Mouse (Mus musculus): ENCODE measurements around the gene Casr. TPM values are rescaled to one million over a fixed set of nuclear protein-coding genes. Genes with fewer than 3 reads are reported as not detected.

Casr gene
- total RNA-seq, 1 experiment from 2014 or later = not detected

GRCm38 (mm10) chr16:36528822-36529221 is 33.1 kb downstream of the Casr start:
- ATAC-seq (replicated peaks; ENCODE audit: insufficient number of reproducible peaks, low FRiP score, low TSS enrichment, poor library complexity, severe bottlenecking) = no peak

GRCm38 (mm10) chr16:36526596-36527282 is 35.2 kb downstream of the Casr start:
- no peak for ATAC-seq (replicated peaks; ENCODE audit: insufficient number of reproducible peaks, low FRiP score, low TSS enrichment, poor library complexity, severe bottlenecking)

- no peak for ATAC-seq (replicated peaks; ENCODE audit: insufficient number of reproducible peaks, low FRiP score, low TSS enrichment, poor library complexity, severe bottlenecking)
Observed at GRCm38 (mm10) chr16:36523095-36523494, 38.8 kb downstream of the Casr start.

GRCm38 (mm10) chr16:36516355-36516754 is 45.6 kb downstream of the Casr start:
- no peak for ATAC-seq (replicated peaks; ENCODE audit: insufficient number of reproducible peaks, low FRiP score, low TSS enrichment, poor library complexity, severe bottlenecking)

GRCm38 (mm10) chr16:36507300-36507699 is 54.6 kb downstream of the Casr start:
- ATAC-seq (replicated peaks; ENCODE audit: insufficient number of reproducible peaks, low FRiP score, low TSS enrichment, poor library complexity, severe bottlenecking) = no peak

GRCm38 (mm10) chr16:36506827-36507226 is 55.1 kb downstream of the Casr start:
- ATAC-seq (replicated peaks; ENCODE audit: insufficient number of reproducible peaks, low FRiP score, low TSS enrichment, poor library complexity, severe bottlenecking) = no peak

GRCm38 (mm10) chr16:36505913-36506312 is 56.0 kb downstream of the Casr start:
- no peak for ATAC-seq (replicated peaks; ENCODE audit: insufficient number of reproducible peaks, low FRiP score, low TSS enrichment, poor library complexity, severe bottlenecking)

- ATAC-seq (replicated peaks; ENCODE audit: insufficient number of reproducible peaks, low FRiP score, low TSS enrichment, poor library complexity, severe bottlenecking) = no peak
Observed at GRCm38 (mm10) chr16:36505134-36505533, 56.8 kb downstream of the Casr start.

- ATAC-seq (replicated peaks; ENCODE audit: insufficient number of reproducible peaks, low FRiP score, low TSS enrichment, poor library complexity, severe bottlenecking) = no peak; the same call in 1 of the 2 replicates
Observed at GRCm38 (mm10) chr16:36502286-36502685, 59.7 kb downstream of the Casr start.

- no peak for ATAC-seq (replicated peaks; ENCODE audit: insufficient number of reproducible peaks, low FRiP score, low TSS enrichment, poor library complexity, severe bottlenecking)
Observed at GRCm38 (mm10) chr16:36492420-36492819, 69.5 kb downstream of the Casr start.

- peak; percentile 93 for ATAC-seq (replicated peaks; ENCODE audit: insufficient number of reproducible peaks, low FRiP score, low TSS enrichment, poor library complexity, severe bottlenecking)
Observed at GRCm38 (mm10) chr16:36476866-36477265, 85.1 kb downstream of the Casr start.

GRCm38 (mm10) chr16:36475530-36475929 is 86.4 kb downstream of the Casr start:
- ATAC-seq (replicated peaks; ENCODE audit: insufficient number of reproducible peaks, low FRiP score, low TSS enrichment, poor library complexity, severe bottlenecking) = no peak

DNA sequence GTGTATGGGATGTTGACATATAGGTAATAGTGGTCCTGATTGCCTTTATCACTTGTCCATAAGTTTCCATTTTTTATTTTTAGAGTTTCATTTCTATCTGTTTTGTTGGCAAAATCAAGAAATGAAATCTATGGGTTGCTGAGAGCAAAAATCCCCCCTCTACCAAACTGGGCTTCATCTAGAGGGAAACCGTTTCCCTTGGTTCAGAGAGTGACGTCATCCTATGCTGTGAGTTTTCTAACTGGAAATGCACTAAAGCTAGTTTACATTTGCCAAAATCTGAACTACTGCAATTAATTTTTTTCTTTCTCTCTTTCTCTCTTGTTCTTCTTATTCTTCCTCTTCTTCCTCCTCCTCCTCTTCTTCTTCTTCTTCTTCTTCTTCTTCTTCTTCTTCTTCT is 87.1 kb downstream of the Casr start:
- ATAC-seq (replicated peaks; ENCODE audit: insufficient number of reproducible peaks, low FRiP score, low TSS enrichment, poor library complexity, severe bottlenecking) = no peak

DNA sequence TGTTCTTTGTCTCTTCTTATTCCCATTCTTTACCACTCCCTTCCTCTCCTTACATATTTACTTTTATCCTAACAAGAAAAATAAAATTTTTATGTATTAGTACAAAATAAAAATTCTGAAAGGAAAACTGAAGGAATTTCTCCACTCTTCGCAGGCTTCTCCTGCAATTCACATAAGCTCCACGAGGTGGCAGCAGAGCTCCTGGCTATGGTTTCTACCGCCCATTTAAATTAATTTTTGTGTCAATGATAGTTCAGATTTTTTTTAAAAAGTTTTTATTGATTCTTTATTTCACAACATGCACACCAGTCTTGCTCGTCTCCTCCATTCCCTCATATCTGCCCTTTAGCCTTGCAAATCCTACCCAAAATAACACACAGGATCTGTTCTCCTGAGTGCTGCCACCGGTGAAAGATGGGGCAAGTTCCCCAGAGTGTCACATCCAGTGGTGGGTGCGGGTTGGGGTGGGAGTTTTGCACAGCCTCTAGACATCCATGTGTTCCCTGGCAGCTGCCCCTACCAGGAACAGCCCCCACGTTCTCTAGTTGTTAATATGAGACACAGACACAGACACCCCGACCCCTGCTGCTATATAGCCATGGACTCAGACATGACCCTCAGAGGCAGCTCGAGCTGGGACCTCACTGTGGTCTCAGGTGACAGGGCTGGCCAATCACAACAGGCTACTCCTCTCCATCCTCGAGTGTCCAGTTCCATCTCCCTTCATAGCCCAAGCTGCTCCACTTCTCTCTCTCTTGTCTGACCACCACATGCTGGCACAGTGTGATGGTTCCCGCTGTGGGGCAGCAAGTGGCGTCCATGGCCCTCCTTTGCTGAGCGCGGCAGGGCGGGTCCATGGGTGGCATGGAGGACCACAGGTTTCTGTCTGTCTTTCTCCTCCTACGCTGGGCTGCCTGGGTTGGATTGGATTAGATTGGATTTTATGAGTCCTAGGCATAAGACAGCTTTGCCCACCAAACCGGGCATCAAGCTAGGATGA is 88.4 kb downstream of the Casr start:
- ATAC-seq (replicated peaks; ENCODE audit: insufficient number of reproducible peaks, low FRiP score, low TSS enrichment, poor library complexity, severe bottlenecking) = no peak

DNA sequence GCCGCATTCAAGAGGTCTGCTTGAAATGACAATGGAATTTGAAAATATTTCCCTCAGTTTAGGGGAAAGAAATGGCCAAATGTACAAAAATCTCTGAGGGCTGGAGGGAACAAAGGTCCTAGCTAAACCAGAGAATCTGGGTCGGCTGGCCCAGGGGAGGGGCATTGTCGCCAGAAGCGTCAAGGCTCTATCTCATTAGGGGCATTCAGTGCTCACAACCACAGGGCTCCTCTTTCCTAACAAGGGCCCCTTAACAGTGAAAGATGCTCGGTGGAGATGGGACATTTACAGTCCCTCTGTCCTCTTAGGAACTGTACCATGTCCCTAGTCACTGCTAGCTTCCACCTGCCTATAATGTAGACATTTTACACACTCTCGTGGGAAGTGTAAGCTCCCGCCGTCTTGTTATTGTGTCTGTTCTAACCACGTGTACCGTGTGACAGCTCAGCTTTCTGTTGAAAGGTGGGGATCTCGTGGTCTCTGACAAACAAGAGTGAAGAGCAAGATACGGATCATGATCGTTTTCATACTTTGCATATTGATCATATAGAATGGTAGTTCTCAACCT is 90.8 kb downstream of the Casr start:
- ATAC-seq (replicated peaks; ENCODE audit: insufficient number of reproducible peaks, low FRiP score, low TSS enrichment, poor library complexity, severe bottlenecking) = no peak

- no peak for ATAC-seq (replicated peaks; ENCODE audit: insufficient number of reproducible peaks, low FRiP score, low TSS enrichment, poor library complexity, severe bottlenecking)
Observed at GRCm38 (mm10) chr16:36469955-36470478, 91.9 kb downstream of the Casr start.

DNA sequence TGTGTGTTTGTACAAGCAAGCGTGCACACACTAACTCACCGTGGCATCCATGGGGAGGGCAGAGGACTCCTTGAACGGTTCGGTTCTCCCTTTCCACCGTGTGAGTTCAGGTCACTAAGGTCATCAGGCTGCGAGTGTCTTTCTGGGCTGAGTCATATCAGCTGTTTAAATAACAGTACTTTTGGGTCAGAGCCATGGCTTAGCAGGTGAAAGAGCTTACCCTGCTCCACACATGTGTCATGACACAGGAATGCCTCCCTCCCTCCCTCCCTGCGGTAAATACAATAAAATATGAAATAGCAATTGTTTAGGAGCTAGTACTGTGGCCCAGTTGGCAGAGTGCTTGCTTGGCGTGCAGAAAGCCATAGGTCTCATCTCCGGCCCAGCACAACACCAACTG is 92.6 kb downstream of the Casr start:
- no peak for ATAC-seq (replicated peaks; ENCODE audit: insufficient number of reproducible peaks, low FRiP score, low TSS enrichment, poor library complexity, severe bottlenecking)

GRCm38 (mm10) chr16:36468862-36469261 is 93.1 kb downstream of the Casr start:
- no peak for ATAC-seq (replicated peaks; ENCODE audit: insufficient number of reproducible peaks, low FRiP score, low TSS enrichment, poor library complexity, severe bottlenecking)

DNA sequence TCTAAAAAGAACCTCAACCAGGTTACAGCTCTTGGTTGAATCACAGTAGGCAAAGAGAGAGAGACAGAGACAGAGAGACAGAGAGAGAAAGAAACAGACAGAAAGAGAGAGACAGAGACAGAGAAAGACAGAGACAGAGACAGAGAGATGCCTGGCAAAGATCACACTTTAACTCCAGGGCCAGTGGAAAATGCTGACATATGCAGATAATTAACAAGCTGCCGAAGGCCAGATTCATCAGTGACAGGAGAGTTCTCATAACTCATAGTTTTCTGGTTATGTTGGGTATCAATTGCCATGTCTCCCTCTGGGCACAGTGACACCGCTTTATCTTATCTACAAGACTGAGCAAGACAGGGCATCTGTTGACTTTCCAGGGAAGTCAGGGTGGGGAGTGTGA is 94.0 kb downstream of the Casr start:
- no peak for ATAC-seq (replicated peaks; ENCODE audit: insufficient number of reproducible peaks, low FRiP score, low TSS enrichment, poor library complexity, severe bottlenecking)

Data from monocyte, adult 5-6 weeks (primary cell).